Mouse (Mus musculus) midbrain, embryonic 14.5 days (tissue): ENCODE data around the gene Flad1. TPM values are rescaled to one million over a fixed set of nuclear protein-coding genes. Genes with fewer than 3 reads are reported as not detected.

Experiments
- ATAC-seq: fragments of 200-750 bp; cut with Nextera tagmentation; 2 replicates; pipeline ENCODE4 v1.8.0; 2017; ENCODE audit warnings: moderate number of reproducible peaks, moderate library complexity; ENCODE audit not compliant: low FRiP score, low TSS enrichment
- DNase-seq: peaks from one replicate; pipeline ENCODE4 v3.0.0-alpha.2; 2015
- H3K27ac ChIP-seq: fragments of 300-500 bp; sonication (generic); replicated peaks from 2 replicates; pipeline ENCODE4 v1.5.1; 2014; ENCODE audit warnings: mild to moderate bottlenecking, low read depth, low read length, moderate library complexity
- H3K27me3 ChIP-seq: fragments of 300-500 bp; sonication (generic); 2 replicates; pipeline ENCODE4 v1.6.1; 2014; ENCODE audit warnings: low read length, control low read depth, mixed read lengths; ENCODE audit not compliant: control insufficient read depth, insufficient read depth
- H3K36me3 ChIP-seq: fragments of 300-500 bp; sonication (generic); 2 replicates; pipeline ENCODE4 v1.6.1; 2014; ENCODE audit warnings: low read length, control low read depth; ENCODE audit not compliant: control insufficient read depth, insufficient read depth
- H3K4me1 ChIP-seq: fragments of 300-500 bp; sonication (generic); 2 replicates; pipeline ENCODE4 v1.6.1; 2014; ENCODE audit warnings: mild to moderate bottlenecking, antibody characterized with exemption, low read length, control low read depth; ENCODE audit not compliant: control insufficient read depth, insufficient read depth
- H3K4me2 ChIP-seq: fragments of 300-500 bp; sonication (generic); 2 replicates; pipeline ENCODE4 v1.6.1; 2014; ENCODE audit warnings: mild to moderate bottlenecking, low read length, moderate library complexity
- H3K4me3 ChIP-seq: fragments of 300-500 bp; sonication (generic); replicated peaks from 2 replicates; pipeline ENCODE4 v1.5.1; 2014; ENCODE audit warnings: low read depth, low read length
- H3K9ac ChIP-seq: fragments of 300-500 bp; sonication (generic); replicated peaks from 2 replicates; pipeline ENCODE4 v1.6.1; 2014; ENCODE audit warnings: mild to moderate bottlenecking, low read length, moderate library complexity
- H3K9me3 ChIP-seq: fragments of 300-500 bp; sonication (generic); 2 replicates; pipeline ENCODE4 v1.6.1; 2016; ENCODE audit warnings: low read length, control low read depth, mixed read lengths; ENCODE audit not compliant: control insufficient read depth
- WGBS: fragments of 180-500 bp; shearing (Covaris S2); extraction: QIAGEN DNeasy Blood & Tissue Kit; methylation state at CpG from one replicate; pipeline ENCODE4 v1.1.7; 2014; 5-methylcytosine and 5-hydroxymethylcytosine counted together
- polyA plus RNA-seq: library from polyadenylated mRNA; unstranded; fragments of >200 nt; fragmentation: Nextera tagmentation; extraction: Ambion mirVana; gene quantifications from 2 replicates; pipeline ENCODE4 v1.2.1, GENCODE M21; 2014

Gene Flad1
- polyA plus RNA-seq, 1 experiment from 2014 or later, result 34.9 TPM

DNA sequence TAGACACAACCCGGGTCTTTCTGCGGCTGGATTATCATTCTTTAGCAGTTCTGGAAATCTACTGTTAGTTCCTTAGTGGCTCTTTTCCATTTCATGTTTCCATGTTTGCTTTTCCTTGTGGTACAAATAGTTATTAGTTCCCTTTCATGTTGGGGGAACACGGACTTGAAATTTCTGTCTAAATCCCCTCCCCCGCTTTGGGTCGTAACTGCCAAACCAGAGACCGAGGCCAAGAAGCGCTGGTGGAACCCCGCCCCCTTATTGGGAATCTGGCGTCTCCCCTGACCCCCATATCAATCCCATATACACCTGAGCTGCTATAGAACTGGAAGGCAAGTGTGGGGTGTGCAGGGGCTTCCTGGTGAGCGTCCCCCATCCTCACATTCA is 16.3 kb downstream of the Flad1 start:
- Histone ChIP-seq H3K4me1 (peaks cover 45% of the 10 kb centered on the region), H3K9ac (no peak overlapping the region)
- 1% methylated on average over 10 of the region's 10 CpGs for WGBS

DNA sequence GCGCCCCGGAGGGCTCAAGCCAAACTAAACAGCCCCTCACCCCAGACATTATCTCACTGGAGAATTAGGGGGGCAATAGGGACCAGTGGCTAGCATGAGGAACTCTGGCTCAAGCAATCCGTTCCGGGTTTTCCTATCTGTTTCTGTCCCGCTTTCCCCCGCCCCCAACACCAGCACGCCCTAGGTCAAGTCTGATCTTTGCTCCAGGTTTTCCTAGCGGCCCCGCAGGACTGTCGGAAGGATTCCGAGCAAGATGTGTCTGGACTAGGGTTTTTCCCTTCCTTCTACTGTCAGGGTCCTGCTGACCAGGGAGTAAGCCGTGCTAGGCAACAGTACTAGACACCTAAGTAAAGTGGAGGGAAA is 16.8 kb downstream of the Flad1 start:
- H3K27ac ChIP-seq, result no peak overlapping the region
- peaks cover 15% of the 10 kb centered on the region; the same call in 1 of the 2 replicates for H3K27me3 ChIP-seq
- peak overlapping the region; percentile 38 for H3K4me3 ChIP-seq
- no peaks in the 10 kb centered on the region for H3K36me3 ChIP-seq
- under 1% methylated on average over 12 of the region's 12 CpGs for WGBS
- peak overlapping the region; percentile 36; the same call in 1 of the 2 replicates for H3K9ac ChIP-seq
- peak; percentile 83 for DNase-seq
- peak overlapping the region; percentile 100 for H3K4me2 ChIP-seq
- no peak for ATAC-seq
- no peaks in the 10 kb centered on the region for H3K9me3 ChIP-seq
- peaks cover 45% of the 10 kb centered on the region for H3K4me1 ChIP-seq

More for the DNA sequence above, 16.3 kb downstream of the Flad1 start:
- Histone ChIP-seq H3K9me3 (no peaks in the 10 kb centered on the region), H3K27me3 (peaks cover 15% of the 10 kb centered on the region; the same call in 1 of the 2 replicates), H3K27ac (no peak overlapping the region), H3K4me2 (peak overlapping the region; percentile 100), H3K4me3 (peak overlapping the region; percentile 38; the same call in 1 of the 2 replicates), H3K36me3 (no peaks in the 10 kb centered on the region)
- ATAC-seq, result no peak
- no peak for DNase-seq

DNA sequence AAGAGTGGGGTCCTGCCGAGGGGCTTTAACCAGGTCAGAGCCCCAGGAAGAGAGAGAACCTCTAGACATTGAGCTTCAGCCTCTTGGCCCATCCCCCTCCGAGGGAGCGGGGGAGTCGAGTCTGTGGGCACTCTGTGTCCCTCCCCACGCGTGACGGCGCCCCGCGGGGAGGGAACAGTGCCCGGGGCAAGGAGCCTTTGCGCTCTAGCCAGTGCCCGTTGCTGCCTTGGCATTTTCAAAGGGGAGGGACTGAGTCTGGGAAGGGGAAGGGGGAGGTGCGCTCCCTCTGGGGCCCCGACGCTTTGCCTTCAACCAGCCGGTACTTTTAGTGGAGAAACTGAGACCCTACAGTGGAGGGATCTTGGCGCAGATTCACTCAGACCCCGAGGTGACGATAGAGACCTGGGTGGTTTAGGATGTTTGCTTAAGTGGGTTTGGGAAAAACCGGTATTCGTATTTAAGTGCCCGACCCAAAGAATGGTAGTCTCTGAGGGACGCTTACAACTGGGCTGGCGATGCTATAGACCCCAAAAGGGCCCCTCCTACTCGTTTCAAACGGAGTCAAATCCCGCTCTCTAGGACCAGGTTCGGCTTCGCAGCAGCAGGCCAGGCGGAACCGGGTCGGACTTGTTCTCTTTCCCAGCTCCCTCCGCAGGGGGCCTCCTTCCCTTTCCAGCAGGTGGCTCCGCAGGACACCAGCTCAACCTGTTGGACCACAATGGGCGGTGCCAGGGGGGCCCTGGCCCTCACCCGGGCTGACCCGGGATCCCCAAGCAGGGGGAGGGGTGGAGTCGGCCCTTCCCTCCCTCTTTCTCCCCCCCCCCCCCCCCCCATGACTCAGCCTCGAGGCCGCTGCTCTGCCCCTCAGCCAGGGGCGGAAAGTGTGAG is 17.4 kb downstream of the Flad1 start, which contains the start of gene Zbtb7b:
TSS of gene Zbtb7b (minus strand) at position 771 of the 888 bp plus-strand sequence.
- WGBS, result under 1% methylated on average over 41 of the region's 42 CpGs
- H3K27ac ChIP-seq, result no peak within 1 kb of the TSS; the same call in 1 of the 2 replicates
- no peaks in the 10 kb centered on the region for H3K9me3 ChIP-seq
- H3K4me2 ChIP-seq, result peak within 1 kb of the TSS; percentile 100
- peak; percentile 72 for DNase-seq
- peaks cover 15% of the 10 kb centered on the region; the same call in 1 of the 2 replicates for H3K27me3 ChIP-seq
- H3K4me3 ChIP-seq, result peak within 1 kb of the TSS; percentile 38
- peaks cover 45% of the 10 kb centered on the region for H3K4me1 ChIP-seq
- H3K36me3 ChIP-seq, result no peaks in the 10 kb centered on the region
- H3K9ac ChIP-seq, result peak within 1 kb of the TSS; percentile 36
- ATAC-seq, result peak; percentile 32

DNA sequence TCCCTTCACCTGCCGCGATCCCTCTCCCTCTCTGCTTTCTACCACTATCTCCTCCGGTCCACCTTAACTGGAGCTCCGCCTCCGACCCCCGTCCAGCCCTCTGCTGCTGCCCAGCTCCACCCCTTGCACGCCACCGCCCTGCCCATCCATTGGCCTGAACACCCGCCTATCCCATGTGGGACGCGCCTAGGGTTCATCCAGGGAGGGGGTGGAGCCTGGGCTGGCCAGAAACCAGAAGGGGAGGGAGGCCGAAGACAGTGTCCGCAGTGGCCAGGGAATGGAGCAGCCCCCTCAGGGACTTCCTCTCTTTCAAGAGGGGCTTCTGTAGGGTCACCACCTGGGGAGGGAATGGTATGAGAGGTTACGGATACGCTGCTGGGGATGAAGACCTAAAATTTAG is 18.1 kb downstream of the Flad1 start:
- DNase-seq, result peak; percentile 94
- peak overlapping the region; percentile 100 for H3K4me2 ChIP-seq
- ATAC-seq, result peak; percentile 93
- H3K4me3 ChIP-seq, result peak overlapping the region; percentile 38
- H3K27me3 ChIP-seq, result peaks cover 15% of the 10 kb centered on the region; the same call in 1 of the 2 replicates
- 1% methylated on average over 15 of the region's 15 CpGs for WGBS
- no peaks in the 10 kb centered on the region for H3K36me3 ChIP-seq
- no peak overlapping the region; the same call in 1 of the 2 replicates for H3K27ac ChIP-seq
- H3K9ac ChIP-seq, result peak overlapping the region; percentile 36
- no peaks in the 10 kb centered on the region for H3K9me3 ChIP-seq
- H3K4me1 ChIP-seq, result peaks cover 45% of the 10 kb centered on the region

DNA sequence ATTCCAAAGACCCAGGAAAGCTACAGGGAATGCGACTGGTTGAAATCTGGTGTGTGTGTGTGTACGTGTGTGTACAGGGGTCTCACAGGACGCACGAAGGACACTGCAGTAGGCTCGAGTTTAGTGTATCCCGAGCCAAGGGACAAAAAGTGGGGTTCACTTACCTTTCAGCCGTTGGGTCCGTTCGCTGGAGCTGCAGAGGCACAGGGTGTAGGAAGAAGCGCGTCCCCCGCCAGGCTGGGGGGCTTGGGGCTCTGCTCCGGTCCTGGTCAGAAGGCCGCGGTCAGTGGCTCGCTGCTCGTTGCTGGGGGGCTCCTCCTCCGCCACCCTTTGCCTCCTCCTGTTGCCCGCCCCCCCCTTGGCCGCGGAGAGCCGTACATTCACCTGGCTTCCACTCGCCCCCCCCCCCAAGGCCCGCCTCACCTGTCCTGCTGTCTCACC is 18.8 kb downstream of the Flad1 start:
- Histone ChIP-seq H3K4me1 (peaks cover 45% of the 10 kb centered on the region), H3K4me3 (peak overlapping the region; percentile 50), H3K36me3 (no peaks in the 10 kb centered on the region), H3K27me3 (peaks cover 15% of the 10 kb centered on the region; the same call in 1 of the 2 replicates), H3K27ac (no peak overlapping the region), H3K9ac (no peak overlapping the region), H3K4me2 (peak overlapping the region; percentile 100), H3K9me3 (no peaks in the 10 kb centered on the region)
- ATAC-seq (no peak), DNase-seq (no peak)
- under 1% methylated on average over 22 of the region's 24 CpGs for WGBS

DNA sequence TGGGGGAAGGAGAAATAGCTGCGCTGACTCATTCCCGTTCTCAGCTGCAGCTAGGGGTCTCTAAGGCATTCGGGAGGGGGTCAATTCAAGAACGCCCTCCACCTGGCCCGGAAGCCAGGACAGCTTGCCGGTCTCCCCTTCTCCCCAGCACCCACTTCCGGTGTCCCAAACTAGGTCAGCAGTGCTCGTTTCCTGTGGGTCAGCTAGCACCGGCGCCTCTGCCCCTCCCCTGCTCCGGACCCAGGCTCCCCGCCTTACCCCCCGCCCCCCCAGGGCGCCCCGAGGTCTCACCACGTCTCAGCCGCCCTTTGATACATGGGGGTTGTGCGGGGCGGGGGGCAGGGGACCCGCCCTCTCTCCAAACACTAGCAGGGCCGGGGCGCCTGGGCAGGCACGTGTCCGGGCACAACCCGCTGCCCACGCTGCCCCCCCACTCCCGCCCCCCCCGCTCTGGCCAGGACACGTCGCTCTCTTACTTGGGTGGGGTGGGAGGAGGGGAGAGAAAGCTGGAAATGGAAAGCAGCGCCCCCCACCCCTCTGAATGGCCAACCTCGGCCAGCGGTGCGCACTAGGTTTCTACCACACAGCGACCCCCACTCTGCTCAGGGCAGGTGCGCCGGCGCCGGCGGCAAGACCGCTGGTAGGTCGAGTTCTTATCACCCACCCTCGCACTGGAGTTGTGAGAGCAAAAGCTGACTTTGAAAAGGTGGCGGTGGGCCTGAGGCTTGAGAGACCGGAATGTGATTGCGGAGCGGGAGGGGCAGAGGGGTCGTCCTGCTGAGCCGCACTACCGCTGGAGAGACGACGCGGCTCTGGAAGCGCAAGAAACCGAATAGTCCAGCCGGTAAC is 19.8 kb downstream of the Flad1 start:
- Histone ChIP-seq H3K4me1 (peaks cover 45% of the 10 kb centered on the region), H3K4me2 (peak overlapping the region; percentile 100), H3K27me3 (peaks cover 15% of the 10 kb centered on the region; the same call in 1 of the 2 replicates), H3K27ac (0 out of 2 replicates have a peak overlapping the region, but pooled peaks have one; percentile 2), H3K9ac (peak overlapping the region; percentile 54), H3K4me3 (peak overlapping the region; percentile 50), H3K36me3 (no peaks in the 10 kb centered on the region), H3K9me3 (no peaks in the 10 kb centered on the region)
- ATAC-seq, result no peak
- whole genome bisulfite sequencing, result under 1% methylated on average over 56 of the region's 56 CpGs
- DNase-seq, result peak; percentile 60

DNA sequence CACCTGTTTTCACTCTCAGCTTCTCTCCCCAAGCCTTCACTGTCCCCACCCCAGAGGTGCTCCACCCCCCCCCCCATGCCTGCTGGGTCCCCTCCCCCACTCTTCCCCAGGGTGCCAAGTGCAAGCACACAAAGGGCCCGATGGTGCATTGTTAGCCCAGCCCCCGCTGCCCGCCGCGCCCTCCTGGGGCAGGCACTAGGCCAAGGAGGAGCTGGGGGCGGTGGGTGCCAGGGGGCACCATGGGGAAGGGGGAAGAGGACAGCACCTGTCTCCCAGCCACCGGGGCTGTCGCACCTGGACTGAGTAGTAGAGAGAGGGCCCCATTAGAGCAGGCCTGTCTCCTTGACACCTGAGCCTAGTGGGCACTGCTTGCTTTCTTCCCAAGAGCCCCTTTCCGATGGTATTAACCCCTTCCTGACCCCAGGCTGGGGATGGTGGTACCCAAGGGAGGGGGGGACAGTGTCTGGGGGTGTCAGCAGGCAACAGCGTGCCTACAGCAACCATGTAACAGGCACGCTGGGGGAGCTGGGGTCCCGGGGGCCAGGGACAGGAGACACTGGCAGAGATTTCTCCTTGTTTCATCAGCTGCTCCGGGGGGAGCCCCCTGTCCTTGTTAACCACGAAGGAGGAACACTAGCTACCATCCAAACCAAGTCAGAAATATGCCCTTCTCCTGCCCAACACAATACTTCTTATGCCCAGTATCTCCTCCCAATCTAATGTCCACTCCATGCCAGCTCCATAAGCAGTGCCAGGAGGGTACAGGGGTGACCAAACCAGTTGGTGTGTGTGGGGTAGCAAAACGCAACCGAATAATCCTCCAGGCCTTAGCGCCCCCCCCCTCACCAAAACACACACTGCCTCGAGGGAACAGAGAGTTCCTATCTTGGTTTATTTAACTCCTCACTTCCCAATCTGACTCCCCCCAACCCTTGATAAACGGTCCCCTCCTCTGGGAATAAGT is 20.7 kb downstream of the Flad1 start:
- Histone ChIP-seq H3K27ac (no peak overlapping the region), H3K27me3 (peaks cover 12% of the 10 kb centered on the region; the same call in 1 of the 2 replicates), H3K4me2 (peak overlapping the region; percentile 100), H3K36me3 (no peaks in the 10 kb centered on the region), H3K4me3 (peak overlapping the region; percentile 50), H3K4me1 (peaks cover 41% of the 10 kb centered on the region), H3K9ac (peak overlapping the region; percentile 54), H3K9me3 (no peaks in the 10 kb centered on the region)
- DNase-seq (no peak), ATAC-seq (no peak)
- 11% methylated on average over 19 of the region's 19 CpGs for WGBS
